Mouse (Mus musculus): ENCODE measurements around the gene Tmem144. TPM values are rescaled to one million over a fixed set of nuclear protein-coding genes. Genes with fewer than 3 reads are reported as not detected.

Tmem144 gene
- polyA plus RNA-seq, 1 experiment from 2014 or later: 2.0 TPM

DNA sequence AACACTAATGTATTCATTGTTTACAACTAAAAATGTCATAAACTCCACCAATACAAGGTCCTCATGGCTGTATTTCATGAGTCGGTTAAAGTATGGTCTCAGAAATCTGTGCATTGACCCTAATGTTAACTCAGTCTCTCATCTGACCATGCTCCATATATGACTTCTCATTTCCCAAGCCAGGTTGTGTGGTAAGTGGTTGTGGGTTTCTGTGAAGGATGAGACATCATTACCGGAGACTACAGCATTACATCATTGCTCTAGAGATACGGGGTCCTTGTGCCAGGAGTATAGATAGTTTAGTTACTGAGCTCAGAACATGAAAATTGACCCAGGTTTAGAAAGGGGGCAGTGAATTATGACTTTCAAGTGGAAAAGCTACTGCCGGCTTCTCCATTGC is 63.0 kb downstream of the Tmem144 start:
- Histone ChIP-seq H3K4me3 (ENCODE audit: low read depth, low read length) (no peak overlapping the region), H3K27ac (ENCODE audit: low read depth) (no peak overlapping the region), H3K27me3 (ENCODE audit: insufficient read depth, low read length) (no peaks in the 10 kb centered on the region), H3K9ac (replicated peaks) (no peak overlapping the region), H3K36me3 (replicated peaks; ENCODE audit: insufficient read depth, low read length) (no peaks in the 10 kb centered on the region), H3K4me2 (ENCODE audit: low read depth, low read length) (no peak overlapping the region), H3K9me3 (ENCODE audit: low read length) (no peaks in the 10 kb centered on the region), H3K4me1 (ENCODE audit: insufficient read depth) (0 out of 2 replicates have a peak, but pooled peaks cover 2% of the 10 kb centered on the region)
- DNase-seq (no peak), ATAC-seq (no peak)
- WGBS (ENCODE audit: insufficient replicate concordance): 64% methylated on average over 4 of the region's 4 CpGs
- TF ChIP-seq CTCF (IDR thresholded peaks at IDR 0.05; ENCODE audit: low read depth) (no peak), EP300 (IDR thresholded peaks at IDR 0.05; ENCODE audit: low read depth) (no peak)

DNA sequence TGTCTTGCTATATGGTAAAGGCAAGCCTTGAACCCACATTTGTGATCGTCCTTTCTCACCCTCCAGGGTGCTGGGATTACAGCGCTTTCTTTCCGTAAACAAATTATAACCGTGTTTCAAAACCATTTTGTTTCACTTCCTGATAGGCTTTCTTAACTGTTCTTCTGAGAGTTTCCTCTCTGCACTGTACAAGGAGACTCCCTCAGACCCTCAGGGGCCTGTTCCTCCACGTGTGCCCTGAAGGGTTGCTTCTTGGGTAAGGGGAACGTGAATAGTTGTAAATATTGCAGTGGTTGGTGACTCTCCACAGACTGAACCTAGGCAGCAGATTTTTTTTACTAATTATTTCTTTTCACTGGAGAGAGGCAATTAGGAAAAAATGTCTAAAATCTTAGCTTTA is 63.6 kb downstream of the Tmem144 start:
- Histone ChIP-seq H3K9ac (replicated peaks) (no peak overlapping the region), H3K36me3 (replicated peaks; ENCODE audit: insufficient read depth, low read length) (no peaks in the 10 kb centered on the region), H3K4me3 (ENCODE audit: low read depth, low read length) (no peak overlapping the region), H3K27ac (ENCODE audit: low read depth) (peak overlapping the region; percentile 34), H3K4me2 (ENCODE audit: low read depth, low read length) (no peak overlapping the region), H3K4me1 (ENCODE audit: insufficient read depth) (0 out of 2 replicates have a peak, but pooled peaks cover 2% of the 10 kb centered on the region), H3K27me3 (ENCODE audit: insufficient read depth, low read length) (0 out of 2 replicates have a peak, but pooled peaks cover under 1% of the 10 kb centered on the region), H3K9me3 (ENCODE audit: low read length) (no peaks in the 10 kb centered on the region)
- ATAC-seq (0 out of 2 replicates have a peak, but pooled peaks have one; percentile 27), DNase-seq (no peak)
- WGBS (ENCODE audit: insufficient replicate concordance): 43% methylated on average over 6 of the region's 6 CpGs
- no peak for TF ChIP-seq CTCF (IDR thresholded peaks at IDR 0.05; ENCODE audit: low read depth)
- TF ChIP-seq EP300 (IDR thresholded peaks at IDR 0.05; ENCODE audit: low read depth): no peak

DNA sequence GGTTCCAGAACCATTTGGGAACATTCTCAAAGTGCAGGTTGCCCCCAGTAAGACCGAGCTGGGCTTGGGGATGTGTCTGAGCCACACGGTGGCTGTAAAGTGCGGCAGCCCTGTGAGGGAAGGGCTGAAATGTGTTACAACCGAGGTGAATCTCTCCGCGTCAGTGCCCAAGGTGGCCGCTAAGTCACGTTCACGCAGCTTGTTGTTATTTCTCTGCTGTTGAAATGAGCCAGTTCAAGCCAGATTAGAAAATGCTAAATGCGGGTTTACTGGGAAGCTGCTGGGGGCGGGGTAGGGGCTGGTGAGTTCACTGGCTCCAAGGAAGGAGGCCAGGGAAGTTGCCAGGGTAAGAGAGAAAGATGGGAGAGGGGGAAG is 68.2 kb downstream of the Tmem144 start:
- no peak for ATAC-seq
- Histone ChIP-seq H3K9ac (replicated peaks) (no peak overlapping the region), H3K4me3 (ENCODE audit: low read depth, low read length) (no peak overlapping the region), H3K27ac (ENCODE audit: low read depth) (no peak overlapping the region), H3K9me3 (ENCODE audit: low read length) (no peaks in the 10 kb centered on the region), H3K4me1 (ENCODE audit: insufficient read depth) (0 out of 2 replicates have a peak, but pooled peaks cover 2% of the 10 kb centered on the region), H3K4me2 (ENCODE audit: low read depth, low read length) (peak overlapping the region; percentile 5), H3K36me3 (replicated peaks; ENCODE audit: insufficient read depth, low read length) (no peaks in the 10 kb centered on the region), H3K27me3 (ENCODE audit: insufficient read depth, low read length) (0 out of 2 replicates have a peak, but pooled peaks cover 5% of the 10 kb centered on the region)
- no peak for DNase-seq
- no peak for TF ChIP-seq CTCF (IDR thresholded peaks at IDR 0.05; ENCODE audit: low read depth)
- no peak for TF ChIP-seq EP300 (IDR thresholded peaks at IDR 0.05; ENCODE audit: low read depth)
- WGBS (ENCODE audit: insufficient replicate concordance): 18% methylated on average over 11 of the region's 11 CpGs

DNA sequence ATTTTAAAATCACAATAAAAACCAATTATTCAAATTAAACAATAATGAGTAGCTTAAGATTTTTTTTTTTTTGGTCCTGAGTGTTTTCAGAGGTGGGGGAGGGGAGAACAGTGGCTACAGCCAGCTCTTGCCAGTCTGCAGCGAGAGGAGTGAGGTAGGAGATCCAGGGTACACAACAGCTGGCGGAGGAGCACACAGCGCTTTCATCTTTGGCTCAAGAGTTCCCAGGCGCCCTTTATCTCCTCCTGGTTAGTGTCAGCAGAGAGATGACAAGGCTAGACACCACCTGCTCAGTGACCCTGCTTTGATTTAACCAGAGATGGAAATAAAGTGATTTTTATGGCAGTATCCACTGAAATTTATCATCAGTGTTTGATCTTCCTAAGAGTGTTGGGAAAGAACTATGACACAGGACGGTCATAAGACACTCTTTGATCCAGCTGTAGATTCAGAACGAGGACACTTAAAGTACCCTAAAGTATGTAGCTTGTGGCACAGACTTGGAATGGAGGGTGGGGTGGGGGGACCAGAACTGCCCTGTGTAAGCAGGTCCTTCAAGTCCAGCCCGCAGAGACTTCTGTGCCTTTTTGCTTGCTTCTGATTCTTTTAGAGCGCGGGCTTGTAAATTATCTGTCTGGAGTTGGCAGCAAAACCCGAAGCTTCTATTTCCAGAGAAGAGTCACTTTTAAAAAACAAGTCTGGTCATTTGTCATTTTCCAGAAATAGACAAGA is 68.8 kb downstream of the Tmem144 start:
- H3K9me3 ChIP-seq (ENCODE audit: low read length): no peaks in the 10 kb centered on the region
- DNase-seq: no peak
- 0 out of 2 replicates have a peak, but pooled peaks cover 2% of the 10 kb centered on the region for H3K4me1 ChIP-seq (ENCODE audit: insufficient read depth)
- no peak for ATAC-seq
- no peak overlapping the region for H3K4me3 ChIP-seq (ENCODE audit: low read depth, low read length)
- H3K36me3 ChIP-seq (replicated peaks; ENCODE audit: insufficient read depth, low read length): no peaks in the 10 kb centered on the region
- H3K27me3 ChIP-seq (ENCODE audit: insufficient read depth, low read length): 0 out of 2 replicates have a peak, but pooled peaks cover 5% of the 10 kb centered on the region
- H3K4me2 ChIP-seq (ENCODE audit: low read depth, low read length): peak overlapping the region; percentile 5
- 37% methylated on average over 10 of the region's 10 CpGs for WGBS (ENCODE audit: insufficient replicate concordance)
- no peak for TF ChIP-seq EP300 (IDR thresholded peaks at IDR 0.05; ENCODE audit: low read depth)
- TF ChIP-seq CTCF (IDR thresholded peaks at IDR 0.05; ENCODE audit: low read depth): no peak
- H3K27ac ChIP-seq (ENCODE audit: low read depth): no peak overlapping the region
- no peak overlapping the region for H3K9ac ChIP-seq (replicated peaks)

DNA sequence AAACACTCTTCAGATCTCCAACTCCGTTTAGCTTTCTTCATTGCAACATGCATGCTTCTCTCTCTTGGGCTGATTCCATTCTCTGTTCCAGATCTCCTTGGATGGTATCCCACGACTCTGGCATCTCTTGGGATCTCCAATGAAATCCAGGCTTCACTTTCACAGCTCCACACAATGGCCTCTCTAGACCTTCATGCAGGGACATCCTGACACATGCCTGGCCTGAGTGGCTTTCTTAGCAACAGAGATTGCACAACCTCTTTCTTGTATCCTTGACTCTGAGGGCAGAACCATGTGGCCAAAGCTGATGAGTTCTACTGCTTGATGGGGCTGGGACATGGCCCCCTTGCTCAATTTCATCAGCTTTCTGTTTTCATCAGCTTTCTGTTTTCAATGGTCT is 79.9 kb downstream of the Tmem144 start:
- Histone ChIP-seq H3K4me1 (ENCODE audit: insufficient read depth) (no peaks in the 10 kb centered on the region), H3K27ac (ENCODE audit: low read depth) (no peak overlapping the region), H3K27me3 (ENCODE audit: insufficient read depth, low read length) (no peaks in the 10 kb centered on the region), H3K9me3 (ENCODE audit: low read length) (no peaks in the 10 kb centered on the region), H3K4me2 (ENCODE audit: low read depth, low read length) (no peak overlapping the region), H3K36me3 (replicated peaks; ENCODE audit: insufficient read depth, low read length) (no peaks in the 10 kb centered on the region), H3K4me3 (ENCODE audit: low read depth, low read length) (no peak overlapping the region), H3K9ac (replicated peaks) (no peak overlapping the region)
- ATAC-seq: no peak
- WGBS (ENCODE audit: insufficient replicate concordance): 60% methylated on average over 2 of the region's 2 CpGs
- DNase-seq: no peak
- no peak for TF ChIP-seq CTCF (IDR thresholded peaks at IDR 0.05; ENCODE audit: low read depth)

Other genes starting within 250 kb of the Tmem144 start
- gene 4930579G24Rik, start 223.7 kb downstream of the Tmem144 start, polyA plus RNA-seq (2015; fragmentation: Nextera tagmentation; extraction: Ambion mirVana): 8.7 and 9.6 TPM in 2 replicates
- 215 and 239 TPM in 2 replicates for gene Etfdh, start 223.3 kb downstream of the Tmem144 start, polyA plus RNA-seq (2015; fragmentation: Nextera tagmentation; extraction: Ambion mirVana)
- 0.02 TPM in 1 of 2 replicates, not detected in the other for gene Rxfp1, start 114.9 kb downstream of the Tmem144 start, polyA plus RNA-seq (2015; fragmentation: Nextera tagmentation; extraction: Ambion mirVana)
- 0.35 and 0.47 TPM in 2 replicates for gene Fam198b, start 31.8 kb upstream of the Tmem144 start, polyA plus RNA-seq (2015; fragmentation: Nextera tagmentation; extraction: Ambion mirVana)

Measured in liver, postnatal 0 days (tissue).